Mouse (Mus musculus): ENCODE data around the gene Rbp7. TPM values are rescaled to one million over a fixed set of nuclear protein-coding genes. Genes with fewer than 3 reads are reported as not detected.

Gene Rbp7
- 1.4 and 1.8 TPM in 2 replicates for polyA plus RNA-seq (2015; fragmentation: Nextera tagmentation; extraction: Ambion mirVana)

DNA sequence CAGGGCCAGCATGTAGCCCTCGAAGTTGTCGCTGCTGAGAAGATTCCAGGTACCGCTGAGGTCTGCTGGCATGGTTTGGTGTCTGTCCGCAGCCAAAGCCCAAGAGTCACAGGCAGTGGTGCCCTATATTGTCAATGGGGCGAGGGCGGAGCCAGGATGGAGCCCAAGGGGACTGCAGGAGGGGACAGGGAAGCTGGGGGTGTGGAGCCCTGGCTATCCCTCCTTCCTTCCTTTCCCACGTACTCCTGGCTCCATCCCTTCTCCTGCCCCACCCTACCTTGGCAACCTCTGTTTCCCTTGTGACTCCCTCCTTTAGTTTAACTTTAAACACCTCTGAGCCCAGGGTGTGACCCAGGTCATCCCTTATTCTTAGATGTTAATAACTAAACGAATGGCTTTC is at the start of gene Rbp7:
TSS of gene Rbp7 (minus strand) at position 100 of the 400 bp plus-strand sequence.
- no peaks in the 10 kb centered on the region for H3K9me3 ChIP-seq (ENCODE audit: low read length)
- H3K36me3 ChIP-seq (ENCODE audit: insufficient read depth, low read length) = no peaks in the 10 kb centered on the region
- H3K9ac ChIP-seq (replicated peaks; ENCODE audit: low read depth) = no peak within 1 kb of the TSS
- no peak within 1 kb of the TSS for H3K27ac ChIP-seq (ENCODE audit: low read length)
- DNase-seq (ENCODE audit: low spot score) (no peak), ATAC-seq (no peak)
- no peaks in the 10 kb centered on the region for H3K4me1 ChIP-seq (ENCODE audit: insufficient read depth, low read depth, low read length)
- no peak within 1 kb of the TSS for H3K4me3 ChIP-seq (ENCODE audit: low read depth, low read length)
- WGBS = 38% methylated on average over 8 of the region's 8 CpGs
- TF ChIP-seq EP300 (IDR thresholded peaks at IDR 0.05) = no peak
- no peak for TF ChIP-seq CTCF (IDR thresholded peaks at IDR 0.05)
- no peak within 1 kb of the TSS for H3K4me2 ChIP-seq (replicated peaks; ENCODE audit: low read depth, low read length)
- H3K27me3 ChIP-seq (replicated peaks; ENCODE audit: insufficient read depth, low read length) = no peaks in the 10 kb centered on the region

DNA sequence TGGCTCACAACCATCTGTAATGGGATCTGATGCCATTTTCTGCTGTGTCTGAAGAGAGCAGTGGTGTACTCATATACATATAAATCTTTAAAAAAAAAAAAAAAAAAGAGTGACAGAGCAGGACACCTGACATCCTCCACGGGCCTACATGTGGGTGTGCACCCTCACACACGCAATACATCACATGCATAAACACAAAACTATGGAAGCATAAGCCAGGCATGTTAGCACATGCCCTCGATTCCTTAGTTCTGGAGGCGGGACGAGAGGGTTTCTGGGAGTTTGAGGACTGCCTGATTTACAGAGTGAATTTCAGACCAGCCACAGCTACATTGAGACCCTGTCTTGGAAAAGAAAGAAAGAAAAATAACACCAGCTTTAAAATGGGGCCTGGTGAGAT is 49.6 kb upstream of the Rbp7 start:
- WGBS = 74% methylated on average over 5 of the region's 5 CpGs
- Histone ChIP-seq H3K4me1 (ENCODE audit: insufficient read depth, low read depth, low read length) (no peaks in the 10 kb centered on the region), H3K36me3 (ENCODE audit: insufficient read depth, low read length) (no peaks in the 10 kb centered on the region), H3K27me3 (replicated peaks; ENCODE audit: insufficient read depth, low read length) (no peaks in the 10 kb centered on the region), H3K4me2 (replicated peaks; ENCODE audit: low read depth, low read length) (no peak overlapping the region), H3K9me3 (ENCODE audit: low read length) (no peaks in the 10 kb centered on the region), H3K9ac (replicated peaks; ENCODE audit: low read depth) (no peak overlapping the region), H3K4me3 (ENCODE audit: low read depth, low read length) (no peak overlapping the region), H3K27ac (ENCODE audit: low read length) (0 out of 2 replicates have a peak overlapping the region, but pooled peaks have one; percentile 26)
- no peak for DNase-seq (ENCODE audit: low spot score)
- ATAC-seq = no peak
- TF ChIP-seq EP300 (IDR thresholded peaks at IDR 0.05) (no peak), CTCF (IDR thresholded peaks at IDR 0.05) (no peak)

DNA sequence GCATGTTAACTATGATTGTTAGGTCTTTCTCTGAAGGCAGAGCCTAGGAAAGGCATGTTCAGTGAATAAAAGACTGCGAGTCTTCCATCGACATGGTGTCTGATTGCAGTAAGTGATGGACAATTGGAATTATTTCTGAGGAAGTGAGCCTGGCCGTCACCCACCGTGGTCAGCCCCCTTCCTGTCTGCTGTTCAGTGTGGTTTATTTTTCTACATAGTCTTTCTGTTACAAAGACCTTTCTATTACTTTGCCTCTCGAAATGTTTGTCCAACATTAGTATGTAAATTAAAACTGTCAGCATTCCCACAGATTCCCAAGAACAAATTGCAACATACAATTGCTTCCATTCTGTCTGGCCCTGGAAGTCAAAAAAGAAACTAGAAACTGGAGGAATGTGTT is 45.0 kb upstream of the Rbp7 start:
- Histone ChIP-seq H3K36me3 (ENCODE audit: insufficient read depth, low read length) (peaks cover 7% of the 10 kb centered on the region), H3K4me1 (ENCODE audit: insufficient read depth, low read depth, low read length) (no peaks in the 10 kb centered on the region), H3K9me3 (ENCODE audit: low read length) (no peaks in the 10 kb centered on the region), H3K27ac (ENCODE audit: low read length) (no peak overlapping the region), H3K4me3 (ENCODE audit: low read depth, low read length) (no peak overlapping the region), H3K27me3 (replicated peaks; ENCODE audit: insufficient read depth, low read length) (no peaks in the 10 kb centered on the region), H3K4me2 (replicated peaks; ENCODE audit: low read depth, low read length) (no peak overlapping the region), H3K9ac (replicated peaks; ENCODE audit: low read depth) (no peak overlapping the region)
- no peak for TF ChIP-seq CTCF (IDR thresholded peaks at IDR 0.05)
- no peak for TF ChIP-seq EP300 (IDR thresholded peaks at IDR 0.05)
- peak; percentile 46 for DNase-seq (ENCODE audit: low spot score)
- 68% methylated on average over 5 of the region's 5 CpGs for WGBS
- ATAC-seq = no peak

DNA sequence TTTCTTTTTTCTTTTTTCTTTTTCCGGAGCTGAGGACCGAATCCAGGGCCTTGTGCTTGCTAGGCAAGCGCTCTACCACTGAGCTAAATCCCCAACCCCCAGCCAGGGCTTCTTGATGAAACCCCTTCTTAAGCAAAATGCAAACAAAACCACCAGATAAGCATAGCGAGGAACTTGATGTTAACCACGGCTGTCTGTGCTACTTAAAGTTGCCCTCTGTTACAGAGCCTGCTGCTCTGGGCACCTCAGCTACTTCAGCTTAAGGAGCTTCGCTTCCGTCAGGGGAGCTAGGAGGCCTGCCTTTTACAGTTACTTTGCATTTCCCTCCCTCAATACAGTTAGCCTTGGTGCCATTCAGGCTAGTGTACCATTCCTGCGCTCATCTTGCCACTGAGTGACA is 44.1 kb upstream of the Rbp7 start:
- no peaks in the 10 kb centered on the region for H3K4me1 ChIP-seq (ENCODE audit: insufficient read depth, low read depth, low read length)
- H3K4me3 ChIP-seq (ENCODE audit: low read depth, low read length) = no peak overlapping the region
- H3K36me3 ChIP-seq (ENCODE audit: insufficient read depth, low read length) = peaks cover 11% of the 10 kb centered on the region
- TF ChIP-seq EP300 (IDR thresholded peaks at IDR 0.05) = no peak
- TF ChIP-seq CTCF (IDR thresholded peaks at IDR 0.05) = no peak
- DNase-seq (ENCODE audit: low spot score) = peak; percentile 35
- peak; percentile 78 for ATAC-seq
- H3K27me3 ChIP-seq (replicated peaks; ENCODE audit: insufficient read depth, low read length) = no peaks in the 10 kb centered on the region
- no peaks in the 10 kb centered on the region for H3K9me3 ChIP-seq (ENCODE audit: low read length)
- H3K9ac ChIP-seq (replicated peaks; ENCODE audit: low read depth) = no peak overlapping the region
- WGBS = 58% methylated on average over 8 of the region's 8 CpGs
- H3K27ac ChIP-seq (ENCODE audit: low read length) = no peak overlapping the region
- H3K4me2 ChIP-seq (replicated peaks; ENCODE audit: low read depth, low read length) = no peak overlapping the region

DNA sequence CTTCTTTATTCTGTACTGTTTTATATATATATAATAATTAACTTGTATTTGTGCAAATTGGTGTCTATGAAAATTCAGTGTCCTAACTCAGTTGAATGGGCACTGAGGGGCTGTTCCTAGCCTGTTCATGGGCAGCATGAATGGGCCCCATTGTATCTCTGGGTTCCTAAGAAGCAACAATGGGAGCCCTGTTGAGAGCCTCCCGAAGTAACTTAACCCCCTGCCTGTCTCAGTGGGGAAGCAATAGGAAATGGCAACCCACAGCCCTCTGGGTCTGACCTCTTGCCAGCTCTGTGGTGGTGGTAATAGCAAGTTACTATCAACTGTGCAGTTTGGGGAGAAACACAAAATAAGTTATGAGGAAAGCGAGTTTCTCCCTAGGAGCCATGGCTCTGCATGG is 41.8 kb upstream of the Rbp7 start:
- Histone ChIP-seq H3K27me3 (replicated peaks; ENCODE audit: insufficient read depth, low read length) (no peaks in the 10 kb centered on the region), H3K4me1 (ENCODE audit: insufficient read depth, low read depth, low read length) (no peaks in the 10 kb centered on the region), H3K36me3 (ENCODE audit: insufficient read depth, low read length) (peaks cover 12% of the 10 kb centered on the region), H3K27ac (ENCODE audit: low read length) (no peak overlapping the region), H3K9ac (replicated peaks; ENCODE audit: low read depth) (no peak overlapping the region), H3K9me3 (ENCODE audit: low read length) (no peaks in the 10 kb centered on the region), H3K4me3 (ENCODE audit: low read depth, low read length) (no peak overlapping the region), H3K4me2 (replicated peaks; ENCODE audit: low read depth, low read length) (no peak overlapping the region)
- ATAC-seq (no peak), DNase-seq (ENCODE audit: low spot score) (no peak)
- TF ChIP-seq EP300 (IDR thresholded peaks at IDR 0.05) (no peak), CTCF (IDR thresholded peaks at IDR 0.05) (no peak)
- WGBS = 70% methylated on average over 2 of the region's 2 CpGs

DNA sequence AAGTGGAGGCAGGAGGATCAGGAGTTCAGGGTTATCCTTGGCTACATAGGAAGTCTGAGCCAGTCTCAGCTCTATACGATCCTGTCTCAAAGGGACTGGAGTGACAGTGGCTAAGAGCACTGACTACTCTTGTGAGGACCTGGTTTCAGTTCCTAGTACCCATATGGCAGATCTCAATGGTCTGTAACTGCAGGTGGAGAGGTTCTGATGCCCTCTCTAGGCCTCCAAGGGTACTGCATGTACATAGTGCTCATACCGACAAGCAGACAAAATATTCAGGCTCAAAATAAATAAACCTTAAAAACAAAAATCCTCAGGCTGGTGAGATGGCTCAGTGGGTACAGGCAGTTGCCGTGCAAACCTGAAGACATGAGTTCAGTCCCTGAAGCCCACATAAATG is 36.4 kb upstream of the Rbp7 start:
- Histone ChIP-seq H3K9me3 (ENCODE audit: low read length) (no peaks in the 10 kb centered on the region), H3K9ac (replicated peaks; ENCODE audit: low read depth) (no peak overlapping the region), H3K4me3 (ENCODE audit: low read depth, low read length) (no peak overlapping the region), H3K4me2 (replicated peaks; ENCODE audit: low read depth, low read length) (no peak overlapping the region), H3K4me1 (ENCODE audit: insufficient read depth, low read depth, low read length) (peaks cover 4% of the 10 kb centered on the region; the same call in 1 of the 2 replicates), H3K27ac (ENCODE audit: low read length) (no peak overlapping the region), H3K36me3 (ENCODE audit: insufficient read depth, low read length) (peaks cover 27% of the 10 kb centered on the region), H3K27me3 (replicated peaks; ENCODE audit: insufficient read depth, low read length) (no peaks in the 10 kb centered on the region)
- TF ChIP-seq CTCF (IDR thresholded peaks at IDR 0.05) (peak; percentile 38), EP300 (IDR thresholded peaks at IDR 0.05) (no peak)
- 99% methylated on average over 3 of the region's 3 CpGs for WGBS
- ATAC-seq (no peak), DNase-seq (ENCODE audit: low spot score) (no peak)

Data from lung, postnatal 0 days (tissue).